Mouse (Mus musculus): ENCODE data around the gene Kcnd3. TPM values are rescaled to one million over a fixed set of nuclear protein-coding genes. Genes with fewer than 3 reads are reported as not detected.

The Kcnd3 gene
- polyA plus RNA-seq, 1 experiment from 2014 or later, result 15.9 TPM

DNA sequence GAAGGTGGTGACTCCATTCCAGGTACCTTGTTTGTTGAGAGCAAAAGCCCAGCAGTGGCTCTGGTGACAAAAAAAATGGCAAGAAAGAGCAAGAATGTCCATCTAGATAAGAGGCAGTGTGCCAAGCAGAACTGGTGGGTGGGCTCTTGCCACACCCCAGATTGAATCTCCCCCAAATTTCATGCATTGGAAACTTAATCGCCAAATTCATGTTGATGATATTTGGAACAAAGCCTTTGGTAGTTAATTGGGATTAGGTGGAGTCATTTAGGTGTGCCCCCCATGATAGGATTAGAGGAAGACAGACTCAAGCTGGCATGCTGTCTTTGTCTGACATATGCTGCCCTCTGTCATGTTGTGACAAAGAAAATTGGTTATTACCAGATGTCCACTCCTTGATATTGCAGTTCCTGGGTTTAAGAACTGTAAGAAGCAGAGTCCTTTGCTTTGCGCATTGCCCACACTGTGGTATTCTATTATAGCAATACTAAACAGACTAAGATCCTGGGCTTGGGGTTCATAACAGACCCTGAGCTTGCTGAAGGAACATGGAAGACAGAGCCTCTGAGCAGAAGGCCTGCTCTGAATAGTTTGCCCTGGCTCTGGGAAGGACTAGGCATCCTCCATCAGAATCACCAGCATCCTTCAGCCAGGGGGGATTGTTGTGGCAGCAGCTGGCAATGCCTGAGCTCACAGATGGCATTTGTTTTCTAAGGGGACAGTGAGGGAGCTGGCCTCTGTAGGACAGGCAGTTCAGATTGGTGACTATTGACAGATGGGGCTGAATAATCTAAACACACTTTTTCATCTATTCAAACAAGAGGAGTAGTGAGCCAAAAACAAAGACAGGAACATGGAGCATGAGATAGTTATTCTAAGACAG is 165.0 kb downstream of the Kcnd3 start:
- DNase-seq, result no peak
- H3K9me3 ChIP-seq (ENCODE audit: control insufficient read depth, low read length), result no peaks in the 10 kb centered on the region
- H3K4me2 ChIP-seq (ENCODE audit: low read length), result no peak overlapping the region
- no peak for ATAC-seq (ENCODE audit: low FRiP score, low TSS enrichment)
- H3K27ac ChIP-seq (replicated peaks; ENCODE audit: low read depth, low read length), result no peak overlapping the region
- no peak overlapping the region for H3K4me3 ChIP-seq (replicated peaks; ENCODE audit: low read depth, low read length)
- H3K36me3 ChIP-seq (ENCODE audit: control insufficient read depth, insufficient read depth, low read length), result no peaks in the 10 kb centered on the region
- no peak overlapping the region for H3K9ac ChIP-seq (replicated peaks; ENCODE audit: low read length)
- no peaks in the 10 kb centered on the region for H3K27me3 ChIP-seq (ENCODE audit: control insufficient read depth, insufficient read depth, low read length)
- 81% methylated on average over 2 of the region's 2 CpGs for WGBS
- no peaks in the 10 kb centered on the region for H3K4me1 ChIP-seq (ENCODE audit: control insufficient read depth, insufficient read depth, low read length)

DNA sequence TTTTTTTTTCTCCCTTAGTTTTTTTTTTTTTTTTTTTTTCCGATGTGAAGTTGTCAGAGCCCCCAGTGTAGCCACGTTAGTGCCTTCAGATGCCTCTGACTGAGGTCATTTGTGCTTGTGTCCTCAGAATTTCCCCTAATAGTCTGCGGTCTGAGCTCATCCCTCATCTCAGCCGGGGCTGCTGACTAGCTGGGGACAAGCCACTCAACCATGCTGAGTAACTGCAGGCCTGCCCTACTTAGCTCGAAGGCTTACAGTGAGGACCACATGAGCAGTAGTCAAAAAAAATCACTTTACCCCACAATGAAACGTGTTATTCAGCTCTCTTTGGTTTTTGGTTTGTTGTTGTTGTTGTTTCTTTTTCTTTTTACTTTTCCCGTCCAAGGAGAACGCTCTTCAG is 169.0 kb downstream of the Kcnd3 start:
- Histone ChIP-seq H3K4me3 (replicated peaks; ENCODE audit: low read depth, low read length) (no peak overlapping the region), H3K27me3 (ENCODE audit: control insufficient read depth, insufficient read depth, low read length) (no peaks in the 10 kb centered on the region), H3K9me3 (ENCODE audit: control insufficient read depth, low read length) (no peaks in the 10 kb centered on the region), H3K27ac (replicated peaks; ENCODE audit: low read depth, low read length) (no peak overlapping the region), H3K4me2 (ENCODE audit: low read length) (no peak overlapping the region), H3K9ac (replicated peaks; ENCODE audit: low read length) (no peak overlapping the region), H3K4me1 (ENCODE audit: control insufficient read depth, insufficient read depth, low read length) (no peaks in the 10 kb centered on the region), H3K36me3 (ENCODE audit: control insufficient read depth, insufficient read depth, low read length) (no peaks in the 10 kb centered on the region)
- DNase-seq, result no peak
- no peak for ATAC-seq (ENCODE audit: low FRiP score, low TSS enrichment)
- 78% methylated on average over 8 of the region's 8 CpGs for WGBS

DNA sequence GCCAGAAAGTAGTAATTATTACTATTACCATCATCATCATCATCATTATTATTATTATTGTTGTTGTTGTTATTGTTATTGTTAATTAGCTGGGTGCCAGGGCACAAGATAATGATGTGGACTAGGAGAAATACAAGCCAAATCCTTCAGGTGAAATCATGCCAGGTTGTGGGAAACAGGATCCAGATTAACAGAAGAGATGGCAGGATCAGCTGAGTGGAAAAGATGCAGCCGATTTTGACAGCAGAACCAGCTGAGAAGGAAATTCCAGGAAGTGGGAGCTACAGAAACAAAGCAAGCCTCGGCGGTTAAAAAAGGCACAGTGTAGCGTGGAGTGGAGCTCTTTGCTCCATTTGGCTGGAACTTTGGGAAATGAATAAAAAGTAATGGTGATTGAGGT is 171.0 kb downstream of the Kcnd3 start:
- no peaks in the 10 kb centered on the region for H3K36me3 ChIP-seq (ENCODE audit: control insufficient read depth, insufficient read depth, low read length)
- no peaks in the 10 kb centered on the region for H3K27me3 ChIP-seq (ENCODE audit: control insufficient read depth, insufficient read depth, low read length)
- no peak overlapping the region for H3K9ac ChIP-seq (replicated peaks; ENCODE audit: low read length)
- 71% methylated on average over 4 of the region's 4 CpGs for WGBS
- no peak overlapping the region for H3K4me3 ChIP-seq (replicated peaks; ENCODE audit: low read depth, low read length)
- no peak overlapping the region for H3K4me2 ChIP-seq (ENCODE audit: low read length)
- H3K9me3 ChIP-seq (ENCODE audit: control insufficient read depth, low read length), result no peaks in the 10 kb centered on the region
- H3K4me1 ChIP-seq (ENCODE audit: control insufficient read depth, insufficient read depth, low read length), result no peaks in the 10 kb centered on the region
- no peak overlapping the region for H3K27ac ChIP-seq (replicated peaks; ENCODE audit: low read depth, low read length)
- no peak for ATAC-seq (ENCODE audit: low FRiP score, low TSS enrichment)
- no peak for DNase-seq

DNA sequence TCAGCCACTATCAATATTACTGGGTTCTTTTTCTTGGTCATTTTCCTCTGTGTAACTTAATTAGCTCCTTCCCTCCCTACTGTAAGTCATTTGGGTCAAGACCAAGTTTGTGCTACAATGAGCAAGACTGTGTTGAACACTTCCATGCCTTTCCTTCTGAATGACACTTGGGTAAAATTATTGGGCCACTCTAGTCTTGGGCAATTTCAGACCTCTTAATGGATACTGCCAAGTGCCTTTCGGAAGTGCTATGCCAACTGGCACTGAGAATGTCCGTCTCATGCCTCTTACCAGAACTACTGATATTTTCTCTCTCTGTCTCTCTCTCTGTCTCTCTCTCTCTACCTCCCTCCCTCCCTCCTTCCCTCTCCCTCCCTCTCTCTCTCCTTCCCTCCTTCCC is 173.8 kb downstream of the Kcnd3 start:
- Histone ChIP-seq H3K36me3 (ENCODE audit: control insufficient read depth, insufficient read depth, low read length) (no peaks in the 10 kb centered on the region), H3K27me3 (ENCODE audit: control insufficient read depth, insufficient read depth, low read length) (no peaks in the 10 kb centered on the region), H3K4me1 (ENCODE audit: control insufficient read depth, insufficient read depth, low read length) (no peaks in the 10 kb centered on the region), H3K4me2 (ENCODE audit: low read length) (no peak overlapping the region), H3K27ac (replicated peaks; ENCODE audit: low read depth, low read length) (no peak overlapping the region), H3K9me3 (ENCODE audit: control insufficient read depth, low read length) (no peaks in the 10 kb centered on the region), H3K4me3 (replicated peaks; ENCODE audit: low read depth, low read length) (no peak overlapping the region), H3K9ac (replicated peaks; ENCODE audit: low read length) (no peak overlapping the region)
- DNase-seq (no peak), ATAC-seq (ENCODE audit: low FRiP score, low TSS enrichment) (no peak)
- 95% methylated on average over 2 of the region's 2 CpGs for WGBS

DNA sequence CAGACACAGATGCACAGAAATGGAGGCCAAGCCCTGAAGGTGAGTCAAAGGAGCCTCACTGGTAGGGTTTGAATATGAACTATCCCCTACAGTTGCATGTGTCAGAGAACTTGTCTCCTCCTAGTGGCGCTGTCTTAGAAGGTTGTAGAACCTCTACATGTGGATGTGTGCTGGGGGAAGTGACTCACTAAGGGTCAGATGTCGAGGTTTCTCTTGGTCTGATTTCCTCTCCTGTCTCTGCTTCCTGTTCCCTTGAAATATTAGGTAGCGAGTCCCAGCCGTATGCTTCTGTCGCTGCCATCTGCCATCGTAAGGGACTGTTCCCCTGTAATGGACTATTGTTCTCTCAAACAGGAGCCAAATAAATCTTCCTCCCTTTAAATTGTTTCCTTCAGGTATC is 175.1 kb downstream of the Kcnd3 start:
- H3K4me3 ChIP-seq (replicated peaks; ENCODE audit: low read depth, low read length), result no peak overlapping the region
- ATAC-seq (ENCODE audit: low FRiP score, low TSS enrichment) (no peak), DNase-seq (no peak)
- no peak overlapping the region for H3K4me2 ChIP-seq (ENCODE audit: low read length)
- H3K4me1 ChIP-seq (ENCODE audit: control insufficient read depth, insufficient read depth, low read length), result peaks cover 2% of the 10 kb centered on the region; the same call in 1 of the 2 replicates
- no peaks in the 10 kb centered on the region for H3K9me3 ChIP-seq (ENCODE audit: control insufficient read depth, low read length)
- H3K27me3 ChIP-seq (ENCODE audit: control insufficient read depth, insufficient read depth, low read length), result no peaks in the 10 kb centered on the region
- H3K36me3 ChIP-seq (ENCODE audit: control insufficient read depth, insufficient read depth, low read length), result no peaks in the 10 kb centered on the region
- WGBS, result 83% methylated on average over 6 of the region's 6 CpGs
- no peak overlapping the region for H3K27ac ChIP-seq (replicated peaks; ENCODE audit: low read depth, low read length)
- no peak overlapping the region for H3K9ac ChIP-seq (replicated peaks; ENCODE audit: low read length)

DNA sequence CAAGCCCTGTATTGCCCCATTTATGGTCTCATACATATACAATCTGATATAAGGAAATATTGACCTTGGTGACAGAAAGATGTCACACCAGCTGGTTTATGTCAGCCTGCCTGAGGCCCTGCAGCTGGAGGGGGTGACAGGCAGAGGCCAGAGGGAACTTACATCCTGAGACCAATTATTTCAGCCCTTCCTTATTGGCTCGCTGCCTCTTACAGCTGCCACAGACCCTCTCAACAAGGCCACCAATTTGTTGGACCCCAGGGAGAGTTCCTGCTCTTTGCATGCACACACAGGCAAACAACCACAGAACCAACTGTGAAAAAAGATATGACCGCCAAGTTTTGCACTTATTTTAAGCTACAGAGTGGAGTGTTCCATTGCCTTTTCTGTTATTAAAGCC is 180.2 kb downstream of the Kcnd3 start:
- Histone ChIP-seq H3K9me3 (ENCODE audit: control insufficient read depth, low read length) (no peaks in the 10 kb centered on the region), H3K27ac (replicated peaks; ENCODE audit: low read depth, low read length) (no peak overlapping the region), H3K36me3 (ENCODE audit: control insufficient read depth, insufficient read depth, low read length) (no peaks in the 10 kb centered on the region), H3K9ac (replicated peaks; ENCODE audit: low read length) (no peak overlapping the region), H3K4me3 (replicated peaks; ENCODE audit: low read depth, low read length) (no peak overlapping the region), H3K4me2 (ENCODE audit: low read length) (no peak overlapping the region), H3K4me1 (ENCODE audit: control insufficient read depth, insufficient read depth, low read length) (peaks cover 6% of the 10 kb centered on the region; the same call in 1 of the 2 replicates), H3K27me3 (ENCODE audit: control insufficient read depth, insufficient read depth, low read length) (no peaks in the 10 kb centered on the region)
- no peak for ATAC-seq (ENCODE audit: low FRiP score, low TSS enrichment)
- WGBS, result 64% methylated on average over 2 of the region's 2 CpGs
- peak; percentile 20 for DNase-seq

DNA sequence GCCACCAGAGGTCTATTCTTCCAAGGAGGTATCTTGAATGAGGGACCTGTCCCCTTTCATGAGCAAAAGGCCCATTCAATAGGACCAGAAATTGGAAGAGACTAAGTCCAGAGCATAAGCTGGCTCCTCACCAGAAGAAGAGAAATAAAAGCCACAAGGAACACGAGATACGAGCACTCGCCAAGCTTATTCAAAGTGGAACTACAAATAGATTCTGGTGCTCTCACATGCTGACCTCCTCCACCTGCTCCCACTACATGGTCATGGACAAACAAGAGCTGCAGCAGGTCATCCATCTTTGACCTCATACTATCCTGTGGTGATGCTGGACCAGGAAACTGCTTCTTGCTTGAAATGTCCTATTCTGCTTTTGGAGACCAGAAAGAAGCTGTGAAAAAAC is 180.9 kb downstream of the Kcnd3 start:
- Histone ChIP-seq H3K4me2 (ENCODE audit: low read length) (no peak overlapping the region), H3K9me3 (ENCODE audit: control insufficient read depth, low read length) (no peaks in the 10 kb centered on the region), H3K27ac (replicated peaks; ENCODE audit: low read depth, low read length) (no peak overlapping the region), H3K36me3 (ENCODE audit: control insufficient read depth, insufficient read depth, low read length) (no peaks in the 10 kb centered on the region), H3K27me3 (ENCODE audit: control insufficient read depth, insufficient read depth, low read length) (no peaks in the 10 kb centered on the region), H3K4me1 (ENCODE audit: control insufficient read depth, insufficient read depth, low read length) (peaks cover 6% of the 10 kb centered on the region; the same call in 1 of the 2 replicates), H3K9ac (replicated peaks; ENCODE audit: low read length) (no peak overlapping the region), H3K4me3 (replicated peaks; ENCODE audit: low read depth, low read length) (no peak overlapping the region)
- 89% methylated on average over 3 of the region's 3 CpGs for WGBS
- ATAC-seq (ENCODE audit: low FRiP score, low TSS enrichment) (no peak), DNase-seq (no peak)

DNA sequence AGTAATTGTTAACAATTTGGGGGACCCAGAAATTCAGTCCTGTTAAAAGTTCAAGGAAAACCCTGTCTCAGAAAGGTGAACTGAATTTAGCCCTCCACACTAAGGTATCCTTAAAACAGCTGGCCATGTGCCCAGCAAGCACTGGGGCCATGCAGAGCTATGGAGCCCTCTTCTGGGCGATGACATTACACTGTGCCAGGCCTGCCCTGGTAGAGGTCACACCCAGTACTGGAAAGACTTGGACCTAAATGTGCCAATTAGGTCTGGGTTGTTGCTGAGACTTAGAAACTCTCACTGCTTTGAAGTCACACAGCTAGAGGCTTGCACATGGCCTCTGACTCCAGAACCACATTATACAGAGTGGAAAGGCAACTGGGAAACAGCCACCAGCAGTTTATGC is 190.1 kb downstream of the Kcnd3 start:
- Histone ChIP-seq H3K4me3 (replicated peaks; ENCODE audit: low read depth, low read length) (no peak overlapping the region), H3K27me3 (ENCODE audit: control insufficient read depth, insufficient read depth, low read length) (no peaks in the 10 kb centered on the region), H3K36me3 (ENCODE audit: control insufficient read depth, insufficient read depth, low read length) (no peaks in the 10 kb centered on the region), H3K27ac (replicated peaks; ENCODE audit: low read depth, low read length) (no peak overlapping the region), H3K4me2 (ENCODE audit: low read length) (no peak overlapping the region), H3K9me3 (ENCODE audit: control insufficient read depth, low read length) (no peaks in the 10 kb centered on the region), H3K4me1 (ENCODE audit: control insufficient read depth, insufficient read depth, low read length) (no peaks in the 10 kb centered on the region), H3K9ac (replicated peaks; ENCODE audit: low read length) (no peak overlapping the region)
- DNase-seq (peak; percentile 68), ATAC-seq (ENCODE audit: low FRiP score, low TSS enrichment) (peak; percentile 68; the same call in 1 of the 2 replicates)
- whole genome bisulfite sequencing, result 55% methylated on average over 1 of the region's 1 CpGs

DNA sequence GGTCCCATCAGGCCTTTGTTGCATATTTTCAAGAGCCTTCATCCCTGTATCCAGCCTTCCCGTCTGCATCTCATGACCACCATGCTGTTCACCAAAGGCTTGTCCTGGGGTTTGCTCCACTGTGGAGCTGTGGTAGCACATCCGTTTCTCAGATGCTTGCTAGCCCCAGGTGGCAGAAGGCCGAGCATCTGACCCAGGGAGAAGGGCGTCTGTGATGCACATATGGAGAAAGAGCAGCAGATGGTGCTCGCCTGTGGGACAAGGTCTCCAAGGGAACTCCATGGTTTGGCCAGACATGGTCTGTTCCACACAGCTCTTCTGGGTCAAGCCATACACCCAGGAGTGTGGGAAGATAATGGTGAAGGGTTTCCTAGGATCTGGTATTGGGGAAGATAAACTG is 191.4 kb downstream of the Kcnd3 start:
- no peak for ATAC-seq (ENCODE audit: low FRiP score, low TSS enrichment)
- WGBS, result 81% methylated on average over 5 of the region's 5 CpGs

More for the DNA sequence above, 191.4 kb downstream of the Kcnd3 start:
- Histone ChIP-seq H3K4me3 (replicated peaks; ENCODE audit: low read depth, low read length) (no peak overlapping the region), H3K9me3 (ENCODE audit: control insufficient read depth, low read length) (no peaks in the 10 kb centered on the region), H3K9ac (replicated peaks; ENCODE audit: low read length) (no peak overlapping the region), H3K27ac (replicated peaks; ENCODE audit: low read depth, low read length) (no peak overlapping the region), H3K4me1 (ENCODE audit: control insufficient read depth, insufficient read depth, low read length) (no peaks in the 10 kb centered on the region), H3K4me2 (ENCODE audit: low read length) (no peak overlapping the region), H3K27me3 (ENCODE audit: control insufficient read depth, insufficient read depth, low read length) (no peaks in the 10 kb centered on the region), H3K36me3 (ENCODE audit: control insufficient read depth, insufficient read depth, low read length) (no peaks in the 10 kb centered on the region)
- no peak for DNase-seq

All from midbrain, embryonic 14.5 days (tissue).